Mouse (Mus musculus) G1E (cell line): ENCODE results near the gene Myom1.

Experiments
- CTCF ChIP-seq: IDR thresholded peaks from 2 replicates; pipeline ENCODE4 v1.5.1; 2012; ENCODE audit warnings: low read depth, low read length, inconsistent platforms, mixed read lengths
- TAL1 ChIP-seq: conservative IDR thresholded peaks from 2 replicates; pipeline ENCODE4 v1.6.1; 2012; ENCODE audit warnings: low read depth, low read length, inconsistent platforms, mixed read lengths

DNA sequence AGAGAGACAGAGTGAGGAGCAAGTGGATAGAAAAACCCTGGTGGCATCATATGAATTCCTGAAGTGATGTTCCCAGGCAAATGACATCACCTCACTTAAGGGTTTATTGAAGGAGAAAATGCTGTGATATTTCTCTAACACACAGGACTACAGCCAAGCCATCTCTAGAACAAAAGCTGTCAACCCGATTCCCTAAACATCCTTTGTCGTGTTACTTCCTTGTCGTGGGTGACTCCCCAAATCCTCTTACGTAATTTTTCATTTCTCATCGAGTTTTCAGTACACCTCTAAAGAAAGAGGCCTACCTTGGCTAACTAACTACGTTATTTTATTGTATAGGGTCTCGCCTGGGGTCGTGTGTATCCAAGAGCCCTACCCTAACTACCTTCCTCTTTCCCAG lies 13.0 kb upstream of the Myom1 start:
- TF ChIP-seq CTCF: no peak
- TF ChIP-seq TAL1: no peak
